Mouse (Mus musculus) stomach, embryonic 16.5 days (tissue): ENCODE measurements around the gene Ndufv3. TPM values are rescaled to one million over a fixed set of nuclear protein-coding genes. Genes with fewer than 3 reads are reported as not detected.

ENCODE experiments used
- ATAC-seq: fragments of 200-750 bp; cut with Nextera tagmentation; 2 replicates; pipeline ENCODE4 v1.8.0; 2017; ENCODE audit warnings: moderate number of reproducible peaks, moderate TSS enrichment; ENCODE audit not compliant: insufficient read depth, low FRiP score
- H3K27ac ChIP-seq: fragments of 300-500 bp; sonication (generic); 2 replicates; pipeline ENCODE4 v1.5.1; 2014; ENCODE audit warnings: low read length
- H3K27me3 ChIP-seq: fragments of 300-500 bp; sonication (generic); 2 replicates; pipeline ENCODE4 v1.6.1; 2014; ENCODE audit warnings: low read length, control low read depth, mixed read lengths; ENCODE audit not compliant: control insufficient read depth, insufficient read depth
- H3K36me3 ChIP-seq: fragments of 300-500 bp; sonication (generic); 2 replicates; pipeline ENCODE4 v1.6.1; 2014; ENCODE audit warnings: low read length; ENCODE audit not compliant: control insufficient read depth, insufficient read depth
- H3K4me1 ChIP-seq: fragments of 300-500 bp; sonication (generic); 2 replicates; pipeline ENCODE4 v1.6.1; 2014; ENCODE audit warnings: low read length, control low read depth, mixed read lengths; ENCODE audit not compliant: control insufficient read depth, insufficient read depth
- H3K4me2 ChIP-seq: fragments of 300-500 bp; sonication (generic); 2 replicates; pipeline ENCODE4 v1.6.1; 2014; ENCODE audit warnings: low read depth, low read length, mixed read lengths
- H3K4me3 ChIP-seq: fragments of 300-500 bp; sonication (generic); replicated peaks from 2 replicates; pipeline ENCODE4 v1.5.1; 2014; ENCODE audit warnings: mild to moderate bottlenecking, low read length
- H3K9ac ChIP-seq: fragments of 300-500 bp; sonication (generic); 2 replicates; pipeline ENCODE4 v1.6.1; 2014; ENCODE audit warnings: low read length
- H3K9me3 ChIP-seq: fragments of 300-500 bp; sonication (generic); replicated peaks from 2 replicates; pipeline ENCODE4 v1.6.1; 2016; ENCODE audit warnings: low read length, control low read depth; ENCODE audit not compliant: control insufficient read depth
- WGBS: fragments of 180-500 bp; shearing (Covaris S2); extraction: QIAGEN DNeasy Blood & Tissue Kit; methylation state at CpG from one replicate; pipeline ENCODE4 v1.1.7; 2014; 5-methylcytosine and 5-hydroxymethylcytosine counted together
- microRNA-seq: library from miRNA; unstranded; fragments of <30 nt; microRNA quantifications from one replicate; pipeline ENCODE4, GENCODE M21; 2016
- polyA plus RNA-seq: library from polyadenylated mRNA; unstranded; fragments of >200 nt; fragmentation: Nextera tagmentation; extraction: Ambion mirVana; gene quantifications from 2 replicates; pipeline ENCODE4 v1.2.1, GENCODE M21; 2015

The Ndufv3 gene
- polyA plus RNA-seq, 1 experiment from 2014 or later = 321 TPM

DNA sequence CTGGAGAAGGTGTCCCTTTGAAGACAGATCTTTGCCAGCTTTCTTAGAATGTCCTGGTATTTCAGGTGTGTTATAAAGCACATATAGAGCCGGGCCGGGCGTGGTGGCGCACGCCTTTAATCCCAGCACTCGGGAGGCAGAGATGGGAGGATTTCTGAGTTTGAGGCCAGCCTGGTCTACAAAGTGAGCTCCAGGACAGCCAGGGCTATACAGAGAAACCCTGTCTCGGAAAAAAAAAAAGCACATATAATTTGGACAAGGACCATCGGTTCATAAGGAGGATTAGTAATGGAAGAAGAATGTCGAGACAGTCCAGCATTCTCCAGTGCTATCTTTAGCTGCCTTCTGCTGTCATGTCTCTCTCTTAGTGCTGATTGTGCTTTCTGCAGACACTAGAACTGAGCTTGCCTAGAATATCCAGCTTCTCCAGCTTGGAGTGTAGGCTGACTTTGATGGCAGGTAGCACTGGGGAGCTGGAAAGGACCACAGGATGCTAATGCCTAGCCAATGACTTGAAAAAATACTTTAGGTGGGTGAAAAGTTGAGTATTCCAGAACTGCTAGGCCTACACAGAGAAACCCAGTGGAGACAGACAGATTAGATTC, 50.5 kb downstream of the Ndufv3 start:
- WGBS = 72% methylated on average over 9 of the region's 9 CpGs
- ATAC-seq = peak; percentile 75
- H3K9ac ChIP-seq = no peak overlapping the region
- H3K36me3 ChIP-seq = no peaks in the 10 kb centered on the region
- no peak overlapping the region for H3K4me2 ChIP-seq
- peaks cover 28% of the 10 kb centered on the region for H3K4me1 ChIP-seq
- H3K27ac ChIP-seq = no peak overlapping the region
- H3K27me3 ChIP-seq = no peaks in the 10 kb centered on the region
- H3K4me3 ChIP-seq = no peak overlapping the region
- H3K9me3 ChIP-seq = no peaks in the 10 kb centered on the region

DNA sequence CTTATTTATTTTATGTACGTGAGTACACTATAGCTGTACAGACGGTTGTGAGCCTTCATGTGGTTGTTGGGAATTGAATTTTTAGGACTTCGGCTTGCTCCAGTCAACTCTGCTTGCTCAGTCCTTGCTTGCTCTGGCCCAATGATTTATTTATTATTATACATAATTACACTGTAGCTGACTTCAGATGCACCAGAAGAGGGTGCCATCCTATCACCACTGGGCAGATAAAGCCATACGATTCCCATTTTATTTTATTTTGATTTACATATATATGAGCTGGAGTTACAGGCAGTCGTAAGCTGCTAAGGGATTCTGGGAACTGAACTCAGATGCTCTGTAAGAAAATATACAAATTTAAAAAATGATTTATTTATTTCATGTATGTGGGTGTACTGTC, 51.8 kb downstream of the Ndufv3 start:
- ATAC-seq = no peak
- Histone ChIP-seq H3K9me3 (no peaks in the 10 kb centered on the region), H3K27me3 (no peaks in the 10 kb centered on the region), H3K4me1 (peaks cover 21% of the 10 kb centered on the region), H3K4me3 (no peak overlapping the region), H3K9ac (no peak overlapping the region), H3K4me2 (no peak overlapping the region), H3K27ac (no peak overlapping the region), H3K36me3 (no peaks in the 10 kb centered on the region)
- 82% methylated on average over 5 of the region's 5 CpGs for WGBS

DNA sequence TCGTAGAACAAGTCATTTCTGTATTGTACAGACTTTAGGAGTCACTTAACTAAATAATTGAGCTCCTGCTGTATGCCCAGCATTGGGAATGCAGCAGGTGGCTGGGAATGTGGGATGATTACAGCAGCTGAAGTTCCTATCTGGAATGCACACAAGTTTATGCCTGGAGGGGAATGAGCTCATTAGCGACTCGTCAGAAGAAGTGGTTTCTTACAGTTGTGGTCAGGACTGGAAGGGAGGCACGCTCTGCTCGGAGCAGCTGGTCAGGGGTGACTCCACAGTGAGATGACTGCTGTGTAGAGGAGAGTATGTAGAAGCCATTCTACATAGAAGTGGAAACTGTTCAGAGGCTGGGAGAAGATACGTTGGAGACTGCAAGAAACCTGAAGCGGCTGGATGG, 54.7 kb downstream of the Ndufv3 start:
- 73% methylated on average over 7 of the region's 7 CpGs for WGBS
- H3K27me3 ChIP-seq = no peaks in the 10 kb centered on the region
- ATAC-seq = peak; percentile 44; the same call in 1 of the 2 replicates
- no peaks in the 10 kb centered on the region for H3K9me3 ChIP-seq
- no peak overlapping the region for H3K4me3 ChIP-seq
- no peak overlapping the region for H3K9ac ChIP-seq
- 0 out of 2 replicates have a peak, but pooled peaks cover 2% of the 10 kb centered on the region for H3K4me1 ChIP-seq
- H3K4me2 ChIP-seq = no peak overlapping the region
- H3K36me3 ChIP-seq = no peaks in the 10 kb centered on the region
- no peak overlapping the region for H3K27ac ChIP-seq

DNA sequence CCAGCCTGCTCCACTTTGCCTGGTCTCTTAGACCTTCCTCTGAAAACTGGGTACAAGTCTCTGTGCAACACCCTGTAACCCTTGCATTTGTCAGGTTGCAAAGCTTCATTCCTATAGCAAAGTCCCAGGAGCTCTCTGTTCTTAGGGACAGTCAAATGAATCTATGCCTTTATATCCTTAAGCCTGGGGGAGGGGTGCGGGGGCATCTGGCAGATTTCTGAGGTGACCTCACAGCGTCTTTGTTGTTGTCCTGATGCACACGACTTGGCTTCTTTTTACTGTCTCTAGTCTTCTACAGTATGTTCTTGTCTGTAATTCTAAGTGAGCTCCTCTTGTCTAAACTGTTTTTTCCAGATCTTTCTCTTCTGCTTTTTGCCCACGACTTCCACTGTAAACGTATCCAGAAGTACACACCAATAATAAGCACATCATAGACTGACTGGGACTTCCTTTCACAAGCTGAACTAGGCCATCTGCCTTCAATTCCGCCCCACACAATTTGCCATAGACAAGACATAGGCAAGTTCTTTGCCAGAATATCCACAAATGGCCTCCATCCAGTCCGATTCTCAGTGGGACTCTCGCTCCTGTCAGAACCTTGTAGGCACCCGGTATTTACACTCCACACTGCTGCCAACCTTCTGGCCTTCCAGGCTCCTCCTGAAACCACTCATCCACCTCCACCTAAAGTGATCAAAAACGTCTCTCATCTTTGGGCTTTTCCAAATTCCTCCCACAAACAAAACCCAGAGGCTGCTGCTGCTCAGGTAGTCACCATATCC, 56.7 kb downstream of the Ndufv3 start:
- Histone ChIP-seq H3K27me3 (no peaks in the 10 kb centered on the region), H3K4me2 (no peak overlapping the region), H3K4me1 (0 out of 2 replicates have a peak, but pooled peaks cover 2% of the 10 kb centered on the region), H3K27ac (no peak overlapping the region), H3K4me3 (no peak overlapping the region), H3K36me3 (no peaks in the 10 kb centered on the region), H3K9ac (no peak overlapping the region; the same call in 1 of the 2 replicates), H3K9me3 (no peaks in the 10 kb centered on the region)
- no peak for ATAC-seq
- WGBS = 70% methylated on average over 10 of the region's 10 CpGs

DNA sequence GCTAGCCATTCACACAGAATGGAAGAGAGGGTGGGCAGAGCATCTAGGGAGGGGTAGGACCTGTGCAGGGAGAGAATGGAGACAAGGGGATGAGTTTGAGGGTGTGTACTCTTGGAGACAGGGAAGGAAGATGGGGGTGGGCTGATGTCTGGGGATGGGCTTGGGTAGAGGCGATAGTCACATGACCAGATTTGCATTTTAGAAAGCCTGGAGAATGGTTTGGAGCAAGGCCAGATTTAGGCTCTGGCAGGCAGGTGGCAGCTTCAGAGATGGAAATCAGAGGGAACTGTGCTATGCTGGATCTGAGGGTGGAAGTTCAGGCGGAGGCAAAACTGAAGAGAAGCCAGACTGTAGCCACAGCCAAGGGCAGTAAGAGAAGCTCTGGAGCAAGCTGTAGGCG, 60.4 kb downstream of the Ndufv3 start:
- ATAC-seq = no peak
- Histone ChIP-seq H3K36me3 (no peaks in the 10 kb centered on the region), H3K27me3 (no peaks in the 10 kb centered on the region), H3K9ac (no peak overlapping the region), H3K4me3 (no peak overlapping the region), H3K27ac (no peak overlapping the region), H3K9me3 (no peaks in the 10 kb centered on the region), H3K4me2 (no peak overlapping the region), H3K4me1 (0 out of 2 replicates have a peak, but pooled peaks cover 2% of the 10 kb centered on the region)
- 56% methylated on average over 3 of the region's 3 CpGs for WGBS

Small RNA genes within 50 kb of the gene (microRNA-seq; reads per million reads assigned to microRNA genes)
- gene Gm24970 = not detected

Other genes with a start within 250 kb of the Ndufv3 start
- 1.5 and 2.5 TPM in 2 replicates for gene Rsph1, start 242.7 kb upstream of the Ndufv3 start, polyA plus RNA-seq
- 16.1 and 22.5 TPM in 2 replicates for gene Slc37a1, start 233.3 kb upstream of the Ndufv3 start, polyA plus RNA-seq
- 28.0 and 31.1 TPM in 2 replicates for gene Pde9a, start 133.9 kb upstream of the Ndufv3 start, polyA plus RNA-seq
- 33.8 and 42.3 TPM in 2 replicates for gene Wdr4, start 135 bp upstream of the Ndufv3 start, polyA plus RNA-seq
- 33.4 and 34.5 TPM in 2 replicates for gene Pknox1, start 44.6 kb downstream of the Ndufv3 start, polyA plus RNA-seq
- gene Cbs, start 117.1 kb downstream of the Ndufv3 start, polyA plus RNA-seq = 25.0 and 25.6 TPM in 2 replicates
- gene U2af1, start 138.8 kb downstream of the Ndufv3 start, polyA plus RNA-seq = 236 and 261 TPM in 2 replicates
- gene Cryaa, start 157.7 kb downstream of the Ndufv3 start, polyA plus RNA-seq = 0.13 and 0.62 TPM in 2 replicates